Mouse (Mus musculus) embryo, embryonic 9.5 days (tissue): ENCODE measurements around the gene Tns1.

ENCODE experiments used
- DNase-seq: peaks from one replicate; pipeline ENCODE4 v3.0.0-alpha.2; 2017; ENCODE audit errors: extremely low spot score

Gene Tns1

GRCm38 (mm10) chr1:74121821-74122576 is 2.2 kb downstream of the Tns1 start:
- DNase-seq = no peak

- DNase-seq = no peak
Observed at GRCm38 (mm10) chr1:74121138-74121537, 3.1 kb downstream of the Tns1 start.

- DNase-seq = no peak
Observed at GRCm38 (mm10) chr1:74119115-74119514, 5.1 kb downstream of the Tns1 start.

- no peak for DNase-seq
Observed at GRCm38 (mm10) chr1:74117876-74118275, 6.4 kb downstream of the Tns1 start.

- no peak for DNase-seq
Observed at GRCm38 (mm10) chr1:74113071-74113470, 11.2 kb downstream of the Tns1 start.

- no peak for DNase-seq
Observed at GRCm38 (mm10) chr1:74111696-74112030, 12.6 kb downstream of the Tns1 start.

GRCm38 (mm10) chr1:74110932-74111695 is 13.1 kb downstream of the Tns1 start:
- peak; percentile 71 for DNase-seq

- DNase-seq = no peak
Observed at GRCm38 (mm10) chr1:74109670-74110069, 14.6 kb downstream of the Tns1 start.

- no peak for DNase-seq
Observed at GRCm38 (mm10) chr1:74107931-74108618, 16.2 kb downstream of the Tns1 start.

- DNase-seq = no peak
Observed at GRCm38 (mm10) chr1:74106214-74106613, 18.0 kb downstream of the Tns1 start.

GRCm38 (mm10) chr1:74105660-74106059 is 18.6 kb downstream of the Tns1 start:
- DNase-seq = no peak

- DNase-seq = peak; percentile 72
Observed at GRCm38 (mm10) chr1:74103654-74104353, 20.4 kb downstream of the Tns1 start.

- no peak for DNase-seq
Observed at GRCm38 (mm10) chr1:74099001-74099435, 25.2 kb downstream of the Tns1 start.

GRCm38 (mm10) chr1:74098004-74099000 is 25.9 kb downstream of the Tns1 start:
- peak; percentile 80 for DNase-seq

GRCm38 (mm10) chr1:74095728-74096127 is 28.5 kb downstream of the Tns1 start:
- DNase-seq = no peak

GRCm38 (mm10) chr1:74095296-74095695 is 29.0 kb downstream of the Tns1 start:
- DNase-seq = no peak

GRCm38 (mm10) chr1:74094497-74095270 is 29.6 kb downstream of the Tns1 start:
- no peak for DNase-seq

- no peak for DNase-seq
Observed at GRCm38 (mm10) chr1:74093447-74093846, 30.8 kb downstream of the Tns1 start.

- DNase-seq = no peak
Observed at GRCm38 (mm10) chr1:74092242-74092641, 32.0 kb downstream of the Tns1 start.
